Mouse (Mus musculus): Measurements from ENCODE around the gene Bsn. TPM values are rescaled to one million over a fixed set of nuclear protein-coding genes. Genes with fewer than 3 reads are reported as not detected.

Gene Bsn
- polyA plus RNA-seq, 1 experiment from 2014 or later = 4.4 TPM

GRCm38 (mm10) chr9:108223633-108224032 is 33.4 kb upstream of the Bsn start:
- ATAC-seq (ENCODE audit: low FRiP score) (no peak), DNase-seq (ENCODE audit: low spot score) (no peak)
- 88% methylated on average over 1 of the region's 1 CpGs for WGBS

GRCm38 (mm10) chr9:108221566-108221965 is 31.4 kb upstream of the Bsn start:
- no peak overlapping the region for H3K4me3 ChIP-seq (ENCODE audit: low read depth, low read length)
- H3K9ac ChIP-seq (ENCODE audit: low read depth, low read length) = no peak overlapping the region
- 94% methylated on average over 3 of the region's 3 CpGs for WGBS
- H3K27ac ChIP-seq (ENCODE audit: low read depth, low read length) = no peak overlapping the region
- no peaks in the 10 kb centered on the region for H3K9me3 ChIP-seq (ENCODE audit: control insufficient read depth, low read length)
- no peaks in the 10 kb centered on the region for H3K27me3 ChIP-seq (ENCODE audit: control insufficient read depth, insufficient read depth, low read length)
- DNase-seq (ENCODE audit: low spot score) (no peak), ATAC-seq (ENCODE audit: low FRiP score) (no peak)
- no peak overlapping the region for H3K4me2 ChIP-seq (replicated peaks; ENCODE audit: low read depth, low read length)
- H3K36me3 ChIP-seq (ENCODE audit: control insufficient read depth, insufficient read depth, low read length) = no peaks in the 10 kb centered on the region
- H3K4me1 ChIP-seq (replicated peaks; ENCODE audit: control insufficient read depth, insufficient read depth, low read length) = no peaks in the 10 kb centered on the region

More at GRCm38 (mm10) chr9:108223633-108224032, 33.4 kb upstream of the Bsn start:
- H3K4me2 ChIP-seq (replicated peaks; ENCODE audit: low read depth, low read length) = no peak overlapping the region
- no peaks in the 10 kb centered on the region for H3K36me3 ChIP-seq (ENCODE audit: control insufficient read depth, insufficient read depth, low read length)
- no peak overlapping the region for H3K9ac ChIP-seq (ENCODE audit: low read depth, low read length)
- no peak overlapping the region for H3K27ac ChIP-seq (ENCODE audit: low read depth, low read length)
- no peaks in the 10 kb centered on the region for H3K27me3 ChIP-seq (ENCODE audit: control insufficient read depth, insufficient read depth, low read length)
- H3K9me3 ChIP-seq (ENCODE audit: control insufficient read depth, low read length) = no peaks in the 10 kb centered on the region
- no peaks in the 10 kb centered on the region; the same call in 1 of the 2 replicates for H3K4me1 ChIP-seq (replicated peaks; ENCODE audit: control insufficient read depth, insufficient read depth, low read length)
- H3K4me3 ChIP-seq (ENCODE audit: low read depth, low read length) = no peak overlapping the region

DNA sequence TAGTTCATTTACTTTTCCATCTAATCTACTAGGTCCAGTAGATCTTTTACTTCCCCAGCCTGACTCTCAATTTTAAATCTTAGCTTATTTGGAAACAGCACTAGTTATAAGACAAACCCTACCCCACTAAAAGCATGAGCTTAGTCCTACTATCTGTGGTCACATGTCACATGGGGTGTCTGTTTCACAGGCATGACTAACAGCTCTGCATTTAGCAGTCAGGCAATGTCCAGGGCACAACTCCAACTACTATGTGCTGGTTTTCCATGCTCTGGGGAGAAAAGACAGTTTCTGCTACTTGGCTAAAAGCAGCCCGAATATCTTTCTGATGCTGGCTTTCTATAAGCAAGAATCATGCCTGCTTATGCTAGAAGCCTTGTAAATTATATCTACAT is 30.2 kb upstream of the Bsn start:
- H3K27ac ChIP-seq (ENCODE audit: low read depth, low read length) = no peak overlapping the region
- H3K27me3 ChIP-seq (ENCODE audit: control insufficient read depth, insufficient read depth, low read length) = no peaks in the 10 kb centered on the region
- WGBS = 89% methylated on average over 1 of the region's 1 CpGs
- H3K36me3 ChIP-seq (ENCODE audit: control insufficient read depth, insufficient read depth, low read length) = peaks cover under 1% of the 10 kb centered on the region; the same call in 1 of the 2 replicates
- no peaks in the 10 kb centered on the region for H3K4me1 ChIP-seq (replicated peaks; ENCODE audit: control insufficient read depth, insufficient read depth, low read length)
- H3K9me3 ChIP-seq (ENCODE audit: control insufficient read depth, low read length) = no peaks in the 10 kb centered on the region
- DNase-seq (ENCODE audit: low spot score) (no peak), ATAC-seq (ENCODE audit: low FRiP score) (no peak)
- no peak overlapping the region for H3K9ac ChIP-seq (ENCODE audit: low read depth, low read length)
- H3K4me2 ChIP-seq (replicated peaks; ENCODE audit: low read depth, low read length) = no peak overlapping the region
- no peak overlapping the region for H3K4me3 ChIP-seq (ENCODE audit: low read depth, low read length)

- ATAC-seq (ENCODE audit: low FRiP score) (no peak), DNase-seq (ENCODE audit: low spot score) (no peak)
- WGBS = 91% methylated on average over 12 of the region's 12 CpGs
- Histone ChIP-seq H3K36me3 (ENCODE audit: control insufficient read depth, insufficient read depth, low read length) (peaks cover 4% of the 10 kb centered on the region; the same call in 1 of the 2 replicates), H3K27me3 (ENCODE audit: control insufficient read depth, insufficient read depth, low read length) (no peaks in the 10 kb centered on the region), H3K9me3 (ENCODE audit: control insufficient read depth, low read length) (no peaks in the 10 kb centered on the region), H3K27ac (ENCODE audit: low read depth, low read length) (no peak overlapping the region), H3K4me3 (ENCODE audit: low read depth, low read length) (no peak overlapping the region), H3K4me1 (replicated peaks; ENCODE audit: control insufficient read depth, insufficient read depth, low read length) (no peaks in the 10 kb centered on the region), H3K4me2 (replicated peaks; ENCODE audit: low read depth, low read length) (no peak overlapping the region), H3K9ac (ENCODE audit: low read depth, low read length) (no peak overlapping the region)
Observed at GRCm38 (mm10) chr9:108219766-108220379, 29.7 kb upstream of the Bsn start.

GRCm38 (mm10) chr9:108217936-108218543 is 27.9 kb upstream of the Bsn start:
- Histone ChIP-seq H3K9me3 (ENCODE audit: control insufficient read depth, low read length) (no peaks in the 10 kb centered on the region), H3K27ac (ENCODE audit: low read depth, low read length) (no peak overlapping the region), H3K27me3 (ENCODE audit: control insufficient read depth, insufficient read depth, low read length) (no peaks in the 10 kb centered on the region), H3K4me2 (replicated peaks; ENCODE audit: low read depth, low read length) (no peak overlapping the region), H3K36me3 (ENCODE audit: control insufficient read depth, insufficient read depth, low read length) (peaks cover 4% of the 10 kb centered on the region; the same call in 1 of the 2 replicates), H3K4me3 (ENCODE audit: low read depth, low read length) (no peak overlapping the region), H3K4me1 (replicated peaks; ENCODE audit: control insufficient read depth, insufficient read depth, low read length) (peaks cover 6% of the 10 kb centered on the region; the same call in 1 of the 2 replicates), H3K9ac (ENCODE audit: low read depth, low read length) (no peak overlapping the region)
- WGBS = 78% methylated on average over 11 of the region's 11 CpGs
- ATAC-seq (ENCODE audit: low FRiP score) (no peak), DNase-seq (ENCODE audit: low spot score) (no peak)

- Histone ChIP-seq H3K36me3 (ENCODE audit: control insufficient read depth, insufficient read depth, low read length) (peaks cover 4% of the 10 kb centered on the region; the same call in 1 of the 2 replicates), H3K4me1 (replicated peaks; ENCODE audit: control insufficient read depth, insufficient read depth, low read length) (peaks cover 8% of the 10 kb centered on the region; the same call in 1 of the 2 replicates), H3K27ac (ENCODE audit: low read depth, low read length) (no peak overlapping the region), H3K4me3 (ENCODE audit: low read depth, low read length) (no peak overlapping the region), H3K9ac (ENCODE audit: low read depth, low read length) (no peak overlapping the region), H3K9me3 (ENCODE audit: control insufficient read depth, low read length) (no peaks in the 10 kb centered on the region), H3K4me2 (replicated peaks; ENCODE audit: low read depth, low read length) (no peak overlapping the region), H3K27me3 (ENCODE audit: control insufficient read depth, insufficient read depth, low read length) (no peaks in the 10 kb centered on the region)
- ATAC-seq (ENCODE audit: low FRiP score) = no peak
- no peak for DNase-seq (ENCODE audit: low spot score)
- WGBS = 99% methylated on average over 3 of the region's 3 CpGs
Observed at GRCm38 (mm10) chr9:108217406-108217805, 27.2 kb upstream of the Bsn start.

DNA sequence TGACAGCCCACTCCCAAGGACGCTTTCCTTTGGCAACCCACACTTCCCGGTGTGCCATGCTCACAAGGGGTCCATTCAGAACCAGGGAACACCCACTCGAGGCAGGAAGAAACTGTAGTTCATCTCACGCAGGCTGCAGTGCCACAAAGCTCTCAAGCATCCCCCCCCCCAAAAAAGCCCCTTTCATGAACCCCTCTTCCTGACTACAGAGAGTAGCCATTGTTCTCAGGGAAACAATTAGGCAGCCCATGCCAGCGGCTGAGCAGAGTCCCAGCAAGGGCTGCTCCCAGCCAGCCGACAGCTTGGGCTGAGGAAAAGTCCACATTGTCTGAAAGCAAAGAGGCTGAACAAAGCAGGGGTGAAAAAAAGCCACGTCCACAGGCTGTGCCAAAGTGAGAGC is 22.9 kb upstream of the Bsn start:
- H3K9me3 ChIP-seq (ENCODE audit: control insufficient read depth, low read length) = no peaks in the 10 kb centered on the region
- WGBS = 23% methylated on average over 7 of the region's 7 CpGs
- H3K27me3 ChIP-seq (ENCODE audit: control insufficient read depth, insufficient read depth, low read length) = no peaks in the 10 kb centered on the region
- H3K9ac ChIP-seq (ENCODE audit: low read depth, low read length) = peak overlapping the region; percentile 35; the same call in 1 of the 2 replicates
- H3K4me2 ChIP-seq (replicated peaks; ENCODE audit: low read depth, low read length) = no peak overlapping the region; the same call in 1 of the 2 replicates
- peaks cover 13% of the 10 kb centered on the region for H3K36me3 ChIP-seq (ENCODE audit: control insufficient read depth, insufficient read depth, low read length)
- H3K4me3 ChIP-seq (ENCODE audit: low read depth, low read length) = no peak overlapping the region
- peak; percentile 69 for DNase-seq (ENCODE audit: low spot score)
- peak; percentile 91 for ATAC-seq (ENCODE audit: low FRiP score)
- peak overlapping the region; percentile 86 for H3K27ac ChIP-seq (ENCODE audit: low read depth, low read length)
- H3K4me1 ChIP-seq (replicated peaks; ENCODE audit: control insufficient read depth, insufficient read depth, low read length) = peaks cover 8% of the 10 kb centered on the region; the same call in 1 of the 2 replicates

GRCm38 (mm10) chr9:108212426-108212825 is 22.2 kb upstream of the Bsn start:
- H3K36me3 ChIP-seq (ENCODE audit: control insufficient read depth, insufficient read depth, low read length) = peaks cover 19% of the 10 kb centered on the region
- H3K27ac ChIP-seq (ENCODE audit: low read depth, low read length) = peak overlapping the region; percentile 86; the same call in 1 of the 2 replicates
- no peaks in the 10 kb centered on the region for H3K27me3 ChIP-seq (ENCODE audit: control insufficient read depth, insufficient read depth, low read length)
- no peak overlapping the region for H3K4me3 ChIP-seq (ENCODE audit: low read depth, low read length)
- H3K9me3 ChIP-seq (ENCODE audit: control insufficient read depth, low read length) = no peaks in the 10 kb centered on the region
- DNase-seq (ENCODE audit: low spot score) (no peak), ATAC-seq (ENCODE audit: low FRiP score) (no peak)
- H3K4me1 ChIP-seq (replicated peaks; ENCODE audit: control insufficient read depth, insufficient read depth, low read length) = peaks cover 8% of the 10 kb centered on the region; the same call in 1 of the 2 replicates
- no peak overlapping the region for H3K9ac ChIP-seq (ENCODE audit: low read depth, low read length)
- WGBS = 76% methylated on average over 2 of the region's 2 CpGs
- no peak overlapping the region for H3K4me2 ChIP-seq (replicated peaks; ENCODE audit: low read depth, low read length)

GRCm38 (mm10) chr9:108205571-108205901 is 15.4 kb upstream of the Bsn start:
- Histone ChIP-seq H3K36me3 (ENCODE audit: control insufficient read depth, insufficient read depth, low read length) (peaks cover 14% of the 10 kb centered on the region; the same call in 1 of the 2 replicates), H3K4me1 (replicated peaks; ENCODE audit: control insufficient read depth, insufficient read depth, low read length) (no peaks in the 10 kb centered on the region; the same call in 1 of the 2 replicates), H3K27me3 (ENCODE audit: control insufficient read depth, insufficient read depth, low read length) (no peaks in the 10 kb centered on the region), H3K4me3 (ENCODE audit: low read depth, low read length) (no peak overlapping the region), H3K4me2 (replicated peaks; ENCODE audit: low read depth, low read length) (no peak overlapping the region), H3K9me3 (ENCODE audit: control insufficient read depth, low read length) (no peaks in the 10 kb centered on the region), H3K9ac (ENCODE audit: low read depth, low read length) (no peak overlapping the region), H3K27ac (ENCODE audit: low read depth, low read length) (peak overlapping the region; percentile 30)
- no peak for DNase-seq (ENCODE audit: low spot score)
- WGBS = 71% methylated on average over 3 of the region's 3 CpGs
- no peak for ATAC-seq (ENCODE audit: low FRiP score)
